Mouse (Mus musculus): Measurements from ENCODE around the gene Frmd4b. TPM values are rescaled to one million over a fixed set of nuclear protein-coding genes. Genes with fewer than 3 reads are reported as not detected.
A peak's percentile ranks its signal among the peaks of the same experiment; 100 is the strongest.
"Not testable (repeated sequence)": the region's sequence is repeated elsewhere in the genome, so short reads cannot be mapped to it uniquely, and the experiment has no call there.

The Frmd4b gene
- polyA plus RNA-seq, 1 experiment from 2014 or later = 14.0 TPM

GRCm38 (mm10) chr6:97370460-97370859 lies 246.9 kb downstream of the Frmd4b start:
- WGBS = 69% methylated on average over 1 of the region's 1 CpGs
- ATAC-seq (ENCODE audit: low FRiP score, low read depth) = no peak

GRCm38 (mm10) chr6:97363846-97364245 lies 253.5 kb downstream of the Frmd4b start:
- H3K4me2 ChIP-seq (replicated peaks) = no peak overlapping the region
- no peaks in the 10 kb centered on the region for H3K27me3 ChIP-seq
- peaks cover 6% of the 10 kb centered on the region; the same call in 1 of the 2 replicates for H3K4me1 ChIP-seq
- H3K36me3 ChIP-seq = no peaks in the 10 kb centered on the region
- H3K27ac ChIP-seq = no peak overlapping the region
- peaks cover 4% of the 10 kb centered on the region; the same call in 1 of the 2 replicates for H3K9me3 ChIP-seq
- no peak overlapping the region for H3K4me3 ChIP-seq
- WGBS = 90% methylated on average over 2 of the region's 2 CpGs
- no peak overlapping the region for H3K9ac ChIP-seq
- ATAC-seq (ENCODE audit: low FRiP score, low read depth) = no peak

More at GRCm38 (mm10) chr6:97370460-97370859, 246.9 kb downstream of the Frmd4b start:
- no peaks in the 10 kb centered on the region for H3K9me3 ChIP-seq
- no peaks in the 10 kb centered on the region for H3K36me3 ChIP-seq
- H3K4me2 ChIP-seq (replicated peaks) = no peak overlapping the region
- peaks cover 6% of the 10 kb centered on the region; the same call in 1 of the 2 replicates for H3K4me1 ChIP-seq
- H3K4me3 ChIP-seq = no peak overlapping the region
- H3K9ac ChIP-seq = no peak overlapping the region
- no peak overlapping the region for H3K27ac ChIP-seq
- H3K27me3 ChIP-seq = no peaks in the 10 kb centered on the region

DNA sequence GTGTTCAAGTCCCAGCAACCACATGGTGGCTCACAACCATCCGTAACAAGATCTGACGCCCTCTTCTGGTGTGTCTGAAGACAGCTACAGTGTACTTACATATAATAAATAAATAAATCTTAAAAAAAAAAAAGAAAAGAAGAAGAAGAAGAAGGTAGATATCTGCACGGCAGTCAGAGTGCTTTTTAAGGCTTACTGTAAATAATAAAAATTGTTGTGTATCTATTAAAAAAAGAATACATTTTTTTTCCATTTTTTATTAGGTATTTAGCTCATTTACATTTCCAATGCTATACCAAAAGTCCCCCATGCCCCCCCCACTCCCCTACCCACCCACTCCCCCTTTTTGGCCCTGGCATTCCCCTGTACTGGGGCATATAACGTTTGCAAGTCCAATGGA lies 259.7 kb downstream of the Frmd4b start:
- not testable (repeated sequence) for H3K9me3 ChIP-seq; H3K9ac ChIP-seq; H3K27ac ChIP-seq; ATAC-seq (ENCODE audit: low FRiP score, low read depth); H3K4me2 ChIP-seq (replicated peaks); H3K4me3 ChIP-seq; H3K36me3 ChIP-seq; H3K27me3 ChIP-seq
- 85% methylated on average over 3 of the region's 4 CpGs for WGBS
- peaks cover 15% of the 10 kb centered on the region for H3K4me1 ChIP-seq

DNA sequence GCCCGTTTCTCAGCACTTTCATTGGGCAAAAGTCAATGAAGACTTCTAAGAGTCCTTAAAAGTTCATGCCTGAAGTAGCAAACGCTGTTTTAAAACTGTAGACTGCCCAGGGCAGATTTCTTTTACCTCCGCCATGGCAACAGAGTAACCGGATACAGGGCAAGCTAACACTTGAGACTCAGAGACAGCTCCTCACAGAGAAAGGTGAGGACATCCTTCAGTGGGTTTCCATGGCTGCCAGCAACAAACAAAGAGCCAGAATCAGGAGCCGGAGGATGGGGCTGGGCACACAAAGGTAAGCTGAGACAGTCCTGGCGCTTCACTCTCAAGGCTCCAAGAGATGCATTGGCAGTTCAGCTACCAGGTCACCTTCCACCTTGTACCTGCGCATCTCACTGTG lies 260.7 kb downstream of the Frmd4b start:
- Histone ChIP-seq H3K4me1 (peaks cover 20% of the 10 kb centered on the region), H3K9ac (no peak overlapping the region), H3K9me3 (peaks cover 3% of the 10 kb centered on the region; the same call in 1 of the 2 replicates), H3K4me2 (replicated peaks) (no peak overlapping the region), H3K36me3 (no peaks in the 10 kb centered on the region), H3K27me3 (no peaks in the 10 kb centered on the region), H3K27ac (no peak overlapping the region), H3K4me3 (no peak overlapping the region)
- WGBS = 61% methylated on average over 7 of the region's 7 CpGs
- no peak for ATAC-seq (ENCODE audit: low FRiP score, low read depth)

DNA sequence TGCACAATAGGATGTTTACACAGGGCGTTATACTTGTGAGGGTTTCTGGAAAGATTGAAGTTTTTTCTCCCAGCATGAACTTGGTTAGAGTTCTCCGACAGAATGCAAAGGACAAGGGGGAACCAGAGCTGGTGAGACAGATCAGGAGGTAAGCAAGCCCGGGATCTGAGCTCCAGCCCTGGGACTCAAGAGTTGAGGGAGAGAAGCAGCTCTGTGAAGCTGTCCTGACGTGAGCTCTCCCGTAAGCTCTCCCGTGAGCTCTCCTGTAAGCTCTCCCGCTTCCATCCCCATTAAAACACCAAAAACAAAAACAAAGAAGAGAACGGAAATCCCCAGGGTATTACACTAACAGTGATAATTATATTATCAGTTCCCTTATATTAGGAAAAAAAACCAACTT lies 262.2 kb downstream of the Frmd4b start:
- no peak overlapping the region for H3K9ac ChIP-seq
- no peaks in the 10 kb centered on the region for H3K27me3 ChIP-seq
- no peak overlapping the region for H3K4me2 ChIP-seq (replicated peaks)
- H3K4me3 ChIP-seq = no peak overlapping the region
- H3K9me3 ChIP-seq = no peaks in the 10 kb centered on the region
- ATAC-seq (ENCODE audit: low FRiP score, low read depth) = no peak
- peaks cover 25% of the 10 kb centered on the region for H3K4me1 ChIP-seq
- no peak overlapping the region for H3K27ac ChIP-seq
- H3K36me3 ChIP-seq = no peaks in the 10 kb centered on the region
- WGBS = 20% methylated on average over 8 of the region's 8 CpGs

DNA sequence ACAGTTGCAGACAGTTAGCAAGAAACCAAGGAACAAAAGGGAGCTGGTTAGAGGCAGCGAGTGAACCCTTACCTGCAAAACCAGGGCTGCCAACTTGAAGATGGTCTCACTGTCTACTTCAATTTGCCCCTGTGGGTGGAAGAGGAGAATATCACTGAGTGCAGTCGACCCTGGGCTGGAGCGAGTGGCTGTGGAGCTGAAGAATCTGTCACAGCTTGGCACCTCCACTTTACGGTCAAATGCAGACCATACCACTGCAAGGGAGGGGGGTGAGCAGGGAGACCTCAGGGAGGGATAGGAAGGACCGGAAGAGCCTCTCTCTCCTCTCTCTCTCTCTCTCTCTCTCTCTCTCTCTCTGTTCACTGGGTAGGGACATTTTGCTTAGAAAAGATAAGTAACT lies 263.4 kb downstream of the Frmd4b start:
- peak; percentile 66; the same call in 1 of the 2 replicates for ATAC-seq (ENCODE audit: low FRiP score, low read depth)
- Histone ChIP-seq H3K4me2 (replicated peaks) (peak overlapping the region; percentile 39), H3K9me3 (no peaks in the 10 kb centered on the region), H3K27ac (no peak overlapping the region), H3K9ac (peak overlapping the region; percentile 5; the same call in 1 of the 2 replicates), H3K4me3 (peak overlapping the region; percentile 26), H3K27me3 (no peaks in the 10 kb centered on the region), H3K4me1 (peaks cover 35% of the 10 kb centered on the region), H3K36me3 (no peaks in the 10 kb centered on the region)
- 7% methylated on average over 5 of the region's 5 CpGs for WGBS

GRCm38 (mm10) chr6:97353371-97353770 lies 264.0 kb downstream of the Frmd4b start:
- Histone ChIP-seq H3K4me2 (replicated peaks) (peak overlapping the region; percentile 39), H3K4me3 (peak overlapping the region; percentile 26), H3K4me1 (peaks cover 35% of the 10 kb centered on the region)

DNA sequence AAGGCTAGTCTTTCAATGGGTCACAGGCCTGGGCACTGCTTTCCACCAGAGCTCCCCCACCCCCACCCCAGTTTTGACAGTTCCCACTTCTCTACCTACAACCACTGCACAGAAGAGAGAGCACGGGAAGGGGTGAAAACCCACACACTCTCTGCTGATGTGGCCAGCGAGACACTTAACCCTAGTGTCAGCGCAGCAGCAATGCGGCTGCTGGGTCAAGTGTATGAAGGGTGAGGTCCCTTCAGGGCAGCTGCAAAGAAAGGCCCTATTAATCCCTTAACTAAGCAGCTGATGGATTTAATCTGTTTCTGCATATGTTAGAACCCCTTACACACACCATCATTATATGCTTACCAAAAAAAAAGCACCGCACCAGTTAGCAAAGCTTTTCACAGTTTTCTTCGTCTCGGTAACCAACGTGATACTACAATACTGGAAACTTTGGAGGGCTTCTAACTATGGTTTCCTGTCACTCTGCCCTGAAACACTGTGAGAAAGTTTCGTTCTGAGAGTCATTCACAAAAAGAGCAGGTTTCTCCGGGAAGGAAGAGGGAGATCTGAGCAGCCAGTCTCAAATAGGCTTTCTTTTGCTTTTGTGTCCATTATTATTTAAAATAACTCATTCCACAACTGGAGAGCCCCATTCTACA lies 264.7 kb downstream of the Frmd4b start:
- 50% methylated on average over 10 of the region's 10 CpGs for WGBS
- Histone ChIP-seq H3K36me3 (no peaks in the 10 kb centered on the region), H3K9ac (no peak overlapping the region), H3K27ac (no peak overlapping the region), H3K4me3 (no peak overlapping the region), H3K4me1 (peaks cover 35% of the 10 kb centered on the region), H3K27me3 (no peaks in the 10 kb centered on the region), H3K9me3 (no peaks in the 10 kb centered on the region), H3K4me2 (replicated peaks) (peak overlapping the region; percentile 12; the same call in 1 of the 2 replicates)
- no peak for ATAC-seq (ENCODE audit: low FRiP score, low read depth)

More at GRCm38 (mm10) chr6:97353371-97353770, 264.0 kb downstream of the Frmd4b start:
- Histone ChIP-seq H3K27me3 (no peaks in the 10 kb centered on the region), H3K36me3 (no peaks in the 10 kb centered on the region), H3K9ac (no peak overlapping the region), H3K9me3 (no peaks in the 10 kb centered on the region), H3K27ac (no peak overlapping the region)
- WGBS = 36% methylated on average over 6 of the region's 6 CpGs
- no peak for ATAC-seq (ENCODE audit: low FRiP score, low read depth)

DNA sequence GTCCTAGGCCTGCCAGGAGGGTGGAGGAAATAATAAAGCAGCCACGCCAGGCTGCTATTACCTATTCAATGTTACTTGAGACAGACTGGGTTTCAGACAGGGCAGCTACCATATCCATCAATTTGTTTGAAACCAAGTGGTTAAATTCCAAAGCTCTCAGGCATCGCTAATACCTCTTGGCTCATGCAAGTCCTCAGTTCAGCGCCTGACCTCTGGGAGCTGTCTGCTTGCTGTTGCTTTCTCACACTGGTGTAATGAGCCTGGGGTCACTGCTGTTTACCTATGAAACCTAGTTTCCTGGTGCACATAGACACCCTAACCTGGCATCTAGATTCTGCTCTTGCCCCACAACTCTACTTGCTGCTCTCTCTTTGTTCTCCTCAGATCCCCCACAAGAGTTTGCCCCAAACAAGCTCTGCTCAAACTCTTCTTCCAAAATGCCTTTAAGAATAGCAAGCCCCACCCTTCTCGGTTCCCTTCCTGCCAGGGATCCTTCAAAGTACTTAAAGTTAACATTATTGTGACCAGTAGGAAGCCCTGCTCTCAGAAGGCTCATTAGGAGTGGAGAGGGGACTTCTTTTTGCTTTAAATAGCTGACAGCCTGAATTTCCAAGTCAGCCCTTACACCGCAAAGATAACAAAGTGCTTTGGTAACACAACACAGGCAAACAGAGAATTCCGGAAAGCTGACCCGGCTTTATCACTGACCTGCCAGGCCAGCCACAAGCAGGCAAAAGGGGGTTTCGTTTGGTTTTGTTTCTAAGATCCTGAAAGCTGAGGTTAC lies 267.8 kb downstream of the Frmd4b start:
- H3K9me3 ChIP-seq = no peaks in the 10 kb centered on the region
- no peaks in the 10 kb centered on the region for H3K27me3 ChIP-seq
- no peak overlapping the region for H3K27ac ChIP-seq
- WGBS = 15% methylated on average over 8 of the region's 8 CpGs
- H3K4me2 ChIP-seq (replicated peaks) = no peak overlapping the region
- H3K36me3 ChIP-seq = no peaks in the 10 kb centered on the region
- H3K9ac ChIP-seq = no peak overlapping the region
- ATAC-seq (ENCODE audit: low FRiP score, low read depth) = no peak
- peaks cover 34% of the 10 kb centered on the region for H3K4me1 ChIP-seq
- no peak overlapping the region for H3K4me3 ChIP-seq

DNA sequence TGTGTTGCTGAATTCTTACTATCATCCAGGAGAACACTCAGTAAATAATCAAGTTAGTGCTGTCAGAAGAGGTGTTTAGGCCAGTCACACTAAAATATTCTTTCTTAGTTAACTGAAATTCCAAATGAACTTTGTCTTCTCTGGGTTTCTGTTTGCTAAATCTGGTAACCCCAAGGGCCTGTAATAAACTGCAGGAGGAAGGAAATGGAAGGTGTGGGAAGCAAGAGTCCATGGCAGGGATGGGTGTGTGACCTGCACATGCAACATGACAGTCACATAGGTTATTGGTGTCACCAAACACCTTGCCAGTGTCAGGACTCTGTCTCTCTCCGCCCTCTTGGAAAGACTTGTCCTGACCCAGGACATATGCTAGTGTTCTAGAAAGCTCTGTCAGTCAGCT lies 270.4 kb downstream of the Frmd4b start:
- Histone ChIP-seq H3K4me1 (peaks cover 19% of the 10 kb centered on the region), H3K4me3 (no peak overlapping the region), H3K36me3 (no peaks in the 10 kb centered on the region), H3K4me2 (replicated peaks) (no peak overlapping the region), H3K27me3 (no peaks in the 10 kb centered on the region), H3K9me3 (no peaks in the 10 kb centered on the region), H3K9ac (no peak overlapping the region), H3K27ac (no peak overlapping the region)
- no peak for ATAC-seq (ENCODE audit: low FRiP score, low read depth)
- WGBS = 76% methylated on average over 1 of the region's 1 CpGs

DNA sequence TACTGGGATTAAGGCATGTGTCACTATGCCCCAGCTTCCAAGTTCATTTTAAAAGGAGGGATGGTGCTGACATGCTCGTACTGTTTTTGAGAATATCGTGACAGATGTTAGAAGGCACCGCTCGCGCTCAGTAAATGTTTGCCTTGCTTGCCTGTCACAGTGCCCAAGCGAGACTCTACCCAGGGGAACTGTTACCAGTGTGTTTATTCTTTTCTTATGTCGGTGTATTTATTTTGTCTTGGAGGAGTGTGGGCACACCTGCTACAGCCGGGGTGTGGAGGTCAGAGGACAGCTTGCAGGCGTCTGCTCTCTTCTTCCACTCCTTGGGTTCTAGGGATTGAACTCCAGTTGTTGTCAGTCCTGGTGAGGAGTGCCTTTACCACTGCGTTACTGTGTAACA lies 270.8 kb downstream of the Frmd4b start:
- H3K4me3 ChIP-seq = no peak overlapping the region
- WGBS = 69% methylated on average over 10 of the region's 10 CpGs
- no peaks in the 10 kb centered on the region for H3K36me3 ChIP-seq

GRCm38 (mm10) chr6:97345921-97346320 lies 271.4 kb downstream of the Frmd4b start:
- H3K36me3 ChIP-seq = no peaks in the 10 kb centered on the region
- H3K27ac ChIP-seq = no peak overlapping the region
- H3K4me3 ChIP-seq = no peak overlapping the region
- no peak for ATAC-seq (ENCODE audit: low FRiP score, low read depth)
- no peaks in the 10 kb centered on the region for H3K27me3 ChIP-seq
- H3K4me2 ChIP-seq (replicated peaks) = no peak overlapping the region
- no peak overlapping the region for H3K9ac ChIP-seq
- no peaks in the 10 kb centered on the region for H3K9me3 ChIP-seq
- peaks cover 19% of the 10 kb centered on the region for H3K4me1 ChIP-seq
- WGBS = 81% methylated on average over 2 of the region's 2 CpGs

More for the DNA sequence above, 270.8 kb downstream of the Frmd4b start:
- H3K9me3 ChIP-seq = no peaks in the 10 kb centered on the region
- H3K27me3 ChIP-seq = no peaks in the 10 kb centered on the region
- ATAC-seq (ENCODE audit: low FRiP score, low read depth) = no peak
- H3K4me1 ChIP-seq = peaks cover 19% of the 10 kb centered on the region
- H3K4me2 ChIP-seq (replicated peaks) = no peak overlapping the region
- no peak overlapping the region for H3K27ac ChIP-seq
- H3K9ac ChIP-seq = no peak overlapping the region
